Mouse (Mus musculus) monocyte, adult 5-6 weeks (primary cell): ENCODE measurements around the gene Tmpo. TPM values are rescaled to one million over a fixed set of nuclear protein-coding genes. Genes with fewer than 3 reads are reported as not detected.

Experiments
- ATAC-seq: fragments of 153-309, 156-312 bp; replicated peaks from 2 replicates; pipeline ENCODE4 v1.8.0; 2017; ENCODE audit warnings: mild to moderate bottlenecking; ENCODE audit not compliant: low TSS enrichment, insufficient number of reproducible peaks, severe bottlenecking, poor library complexity, low FRiP score
- total RNA-seq: library from RNA; stranded (forward); fragments of 200-1000, 200-491, 200-594 nt; gene quantifications from 3 replicates; pipeline ENCODE4 v1.2.3, GENCODE M21; 2017

Gene Tmpo
- 237 to 305 TPM (median 300 TPM) in 3 replicates for total RNA-seq

DNA sequence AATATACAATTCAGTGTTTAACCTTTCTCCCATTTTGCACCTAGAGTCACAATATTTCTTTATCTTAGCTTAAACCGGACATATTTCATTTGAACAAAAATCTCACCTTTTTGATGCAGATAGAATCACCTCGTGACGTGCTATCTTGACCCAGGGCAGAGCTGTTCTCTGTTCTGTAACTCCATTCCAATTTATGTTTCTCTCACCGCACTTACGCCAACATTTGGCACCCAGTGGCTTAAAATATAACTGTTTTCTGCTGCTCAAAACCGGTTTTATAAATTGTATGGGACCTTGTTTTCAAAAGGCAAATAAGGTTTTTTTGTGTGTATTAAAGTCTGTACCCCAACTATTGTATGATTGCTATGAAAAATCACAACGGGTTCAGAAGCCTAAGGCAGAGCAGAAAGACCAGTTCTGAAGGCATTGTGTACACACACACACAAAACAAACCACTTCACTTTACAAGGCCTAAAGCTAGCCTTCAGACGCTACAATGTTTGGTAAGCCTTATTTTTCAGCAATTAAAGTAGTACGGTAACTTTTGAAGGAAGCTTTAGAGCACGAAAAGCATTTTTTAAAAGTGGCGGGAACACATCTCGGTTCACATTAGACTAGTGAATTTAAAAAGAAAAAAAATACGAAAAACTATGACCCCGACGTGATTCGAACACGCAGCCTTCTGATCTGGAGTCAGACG is at the start of gene Tmpo:
TSS of gene Tmpo (minus strand) at position 555 of the 700 bp plus-strand sequence.
- ATAC-seq, result no peak

DNA sequence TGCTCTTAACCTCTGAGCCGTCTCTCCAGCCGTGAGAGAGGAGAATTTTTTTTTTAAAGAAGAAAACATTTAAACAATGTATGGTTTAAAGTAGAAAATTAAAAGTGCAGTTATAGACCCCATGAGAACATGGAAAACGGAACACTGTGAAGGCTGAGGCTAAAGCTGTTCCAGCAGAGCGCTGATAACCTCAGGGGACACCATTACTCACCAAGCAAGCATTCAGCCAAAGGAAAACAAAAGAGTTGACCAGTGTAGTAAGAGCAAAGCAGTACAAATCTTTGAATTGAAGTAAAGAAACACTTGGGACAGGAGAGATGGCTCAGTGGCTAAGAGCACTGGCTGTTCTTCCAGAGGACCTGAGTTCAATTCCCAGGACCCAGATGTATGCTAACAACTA is 49.3 kb upstream of the Tmpo start:
- ATAC-seq, result no peak

DNA sequence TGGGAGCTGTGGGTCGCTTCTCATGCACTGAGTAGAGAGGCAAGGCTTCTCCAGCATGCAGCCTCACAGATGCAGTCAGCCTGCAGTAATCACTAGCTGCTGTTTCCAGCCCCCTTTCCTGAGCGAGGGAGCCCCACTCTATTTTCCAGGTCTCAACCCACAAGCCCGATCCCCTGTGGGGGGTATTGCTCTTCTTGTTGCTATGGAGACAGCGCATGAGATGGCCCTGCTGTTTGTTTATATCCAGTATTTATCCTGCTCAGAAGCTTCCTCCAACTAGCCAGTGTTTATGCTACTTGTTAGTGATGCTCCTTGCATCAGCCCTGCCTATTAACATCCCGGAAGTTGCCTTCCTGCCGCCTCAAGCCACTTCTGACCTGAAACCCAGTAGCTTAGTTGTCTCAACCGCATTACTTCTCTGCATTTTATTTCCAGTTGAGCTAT is 48.4 kb upstream of the Tmpo start:
- 0 out of 2 replicates have a peak, but pooled peaks have one; percentile 15 for ATAC-seq

DNA sequence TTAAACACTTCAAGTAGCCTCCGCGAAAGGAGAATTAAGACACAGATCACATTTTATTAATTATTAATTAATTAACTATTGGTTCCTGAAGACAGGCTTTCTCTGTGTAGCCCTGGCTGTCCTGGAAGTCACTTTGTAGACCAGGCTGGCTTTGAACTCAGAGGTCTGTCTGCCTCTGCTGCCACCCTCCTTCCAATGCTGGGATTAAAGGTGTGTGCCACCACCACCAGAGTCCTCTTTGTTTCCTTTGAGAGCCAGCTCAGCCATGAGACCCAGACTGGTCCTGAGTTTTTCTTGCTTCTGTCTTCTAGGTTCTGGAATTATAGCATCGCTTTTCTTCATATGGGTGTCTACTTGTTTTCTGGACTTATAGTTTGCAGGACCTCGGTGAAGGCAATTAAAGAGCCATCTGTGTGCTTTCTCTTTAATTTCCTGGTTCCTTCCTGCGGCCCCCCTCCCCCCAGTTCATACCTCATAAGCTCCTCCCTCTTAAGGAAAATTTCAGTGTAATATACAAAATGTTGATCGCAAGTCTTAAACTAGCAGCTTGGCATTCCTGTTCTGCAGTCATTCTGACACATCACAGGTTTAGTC is 47.9 kb upstream of the Tmpo start:
- no peak for ATAC-seq

DNA sequence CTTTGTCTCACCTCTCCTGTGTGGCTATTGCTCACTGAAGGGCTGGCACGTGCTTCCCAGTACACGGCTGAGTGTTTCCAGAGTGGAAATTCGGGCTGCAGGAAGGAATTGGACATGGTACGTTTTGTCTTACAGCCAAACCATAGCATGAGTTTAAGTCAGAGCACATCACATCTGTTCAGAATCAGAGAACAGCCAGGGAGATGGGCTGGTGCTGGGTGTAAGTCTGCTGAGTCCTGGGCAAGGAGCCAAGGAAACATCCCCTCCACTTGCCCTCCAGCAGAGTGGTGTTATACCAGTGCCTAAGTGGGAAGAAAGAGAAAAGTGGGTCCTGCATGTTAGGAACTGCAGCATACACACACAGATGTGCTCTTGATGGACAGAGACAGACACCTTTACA is 45.9 kb upstream of the Tmpo start:
- no peak for ATAC-seq

DNA sequence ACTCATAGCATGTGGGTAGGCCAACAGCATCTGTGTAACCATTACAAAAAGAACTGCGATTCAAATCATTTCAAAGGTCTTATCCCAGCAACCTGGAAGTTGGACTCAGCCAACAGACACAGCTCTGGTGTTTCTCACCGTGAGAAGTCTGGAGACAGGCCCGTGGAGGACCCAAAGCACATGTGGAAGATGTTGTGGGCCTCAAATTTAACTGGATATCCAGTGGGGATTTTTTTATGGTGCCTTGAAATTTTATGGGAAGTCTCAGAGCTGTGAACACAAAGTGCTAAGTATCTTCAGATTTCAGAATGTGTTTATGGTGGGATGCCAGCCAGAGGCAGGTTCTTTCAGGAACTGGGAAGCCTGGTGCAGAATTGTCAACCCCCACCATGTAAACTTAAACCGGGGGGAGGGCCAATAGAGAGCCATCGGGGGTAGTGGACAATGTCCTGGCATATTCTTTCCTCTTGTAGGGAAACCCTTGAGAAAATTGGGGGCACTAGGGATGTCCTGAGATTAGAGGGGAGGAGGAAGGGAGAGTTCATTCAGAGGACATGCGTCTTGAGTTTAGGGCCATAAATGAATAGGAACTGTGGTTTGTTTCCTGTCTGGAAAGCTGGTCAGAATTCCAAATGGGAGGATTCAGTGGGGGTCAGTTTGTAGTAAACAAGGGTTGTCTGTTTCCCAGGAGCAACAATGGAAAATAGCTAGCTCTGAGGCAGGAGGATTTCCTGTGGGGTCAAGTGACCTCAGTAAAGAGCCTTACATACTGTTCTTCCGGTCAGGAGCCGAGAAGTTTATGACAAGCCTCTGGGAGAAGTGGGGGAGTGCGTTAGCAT is 41.5 kb upstream of the Tmpo start:
- ATAC-seq, result no peak

DNA sequence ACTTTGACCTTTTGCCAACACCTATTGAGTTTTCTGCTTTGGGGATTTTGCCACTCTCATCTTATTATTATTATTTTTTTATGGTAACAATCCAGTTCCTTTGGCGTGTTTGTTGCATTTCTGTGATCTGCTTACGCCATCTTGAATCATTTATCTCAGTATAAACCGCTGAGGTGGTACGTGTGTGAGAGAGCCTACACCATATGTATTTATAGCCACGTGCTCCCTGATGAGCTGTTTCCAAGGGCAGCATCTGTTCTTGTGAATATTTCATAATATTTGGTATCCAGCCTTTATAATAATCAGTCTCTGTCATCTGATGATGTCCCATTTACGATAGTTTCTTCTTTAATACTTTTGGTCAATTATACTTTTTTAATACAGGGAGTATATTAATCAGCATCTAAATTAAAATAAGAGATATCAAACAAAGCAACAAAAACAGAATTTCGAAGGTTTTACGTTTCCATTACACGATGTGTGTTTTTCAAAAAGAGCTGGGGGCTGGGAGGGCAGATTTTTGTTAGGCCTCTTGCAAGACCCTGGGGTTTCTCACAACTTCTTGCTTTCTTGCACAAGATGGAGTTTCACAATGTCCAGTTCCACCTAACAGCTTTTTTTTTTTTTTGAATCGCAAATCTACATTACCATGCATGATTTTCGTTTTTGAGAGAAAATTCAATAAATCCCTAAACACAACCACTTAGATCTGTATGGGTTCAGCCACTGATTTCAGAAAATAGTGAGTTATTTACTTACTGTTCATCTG is 28.0 kb upstream of the Tmpo start:
- ATAC-seq, result no peak

DNA sequence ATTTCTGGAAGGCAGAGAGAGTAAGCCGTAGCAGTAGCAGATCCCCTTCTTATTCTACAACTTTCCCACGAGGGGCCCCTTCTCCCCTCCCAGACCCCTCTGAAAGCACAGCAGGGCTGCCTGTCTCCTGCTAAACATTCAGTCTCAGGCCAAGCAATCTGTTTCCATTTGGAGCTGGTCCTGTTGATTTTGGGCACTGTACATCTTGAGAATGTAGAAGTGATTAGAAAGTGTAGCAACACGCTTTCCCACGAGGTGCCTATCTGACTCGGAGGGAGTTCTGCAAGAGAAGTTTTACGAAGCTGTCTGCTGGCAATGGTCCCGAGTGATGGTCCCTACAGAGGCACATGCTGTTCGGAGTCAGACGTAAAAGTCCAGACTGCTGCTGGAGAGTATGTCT is 27.3 kb upstream of the Tmpo start:
- ATAC-seq, result no peak

DNA sequence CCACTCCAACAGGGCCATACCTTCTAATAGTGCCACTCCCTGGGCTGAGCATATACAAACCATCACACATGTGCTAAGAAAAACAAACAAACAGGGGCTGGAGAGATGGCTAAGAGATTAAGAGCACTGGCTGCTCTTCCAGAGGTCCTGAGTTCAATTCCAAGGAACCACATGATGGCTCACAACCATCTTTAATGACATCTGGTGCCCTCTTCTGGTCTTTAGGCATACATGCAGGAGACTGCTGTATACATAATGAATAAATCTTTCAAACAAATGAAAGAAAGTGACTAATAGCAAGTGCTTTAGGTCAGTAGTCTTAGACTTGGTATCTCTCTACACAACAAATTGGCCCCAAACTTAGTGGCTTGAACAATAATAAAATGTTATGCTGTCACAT is 26.2 kb upstream of the Tmpo start:
- no peak for ATAC-seq

DNA sequence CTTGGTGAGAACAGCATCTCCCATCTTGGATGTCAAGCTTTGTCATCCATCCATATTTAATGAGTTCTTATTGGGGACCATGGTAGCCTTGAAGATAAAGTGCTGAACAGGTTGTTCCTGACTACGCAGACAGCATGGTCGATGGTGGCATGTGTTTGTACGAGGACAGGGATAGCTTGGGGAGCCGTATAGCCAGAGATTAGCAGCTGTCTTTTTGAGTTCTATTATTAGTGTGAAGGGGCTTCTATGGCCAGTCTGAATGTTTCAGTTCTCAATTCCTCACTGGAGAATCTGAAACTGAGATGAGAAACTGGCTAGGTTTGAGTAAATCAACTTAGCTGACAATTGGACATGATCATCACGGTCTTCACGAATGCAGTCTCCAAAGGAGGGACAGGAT is 24.5 kb upstream of the Tmpo start:
- ATAC-seq, result no peak

DNA sequence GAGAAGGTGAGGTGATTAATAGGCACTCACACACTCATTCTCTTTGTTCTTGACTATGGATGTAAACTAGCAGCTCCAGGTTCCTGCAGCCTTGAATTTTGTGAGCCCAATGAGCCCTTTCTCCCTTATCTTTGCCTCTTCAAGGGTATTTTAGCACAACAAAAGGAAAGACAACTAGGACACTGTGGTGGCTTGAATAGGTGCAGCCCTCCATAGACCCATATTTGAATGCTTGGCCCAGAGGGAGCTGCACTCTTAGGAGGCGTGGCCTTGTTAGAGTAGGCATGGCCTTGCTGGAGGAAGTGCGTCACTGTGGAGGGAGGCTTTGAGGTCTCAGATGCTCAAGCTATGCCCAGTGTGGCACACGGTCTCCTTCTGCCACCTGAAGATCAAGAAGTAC is 19.5 kb upstream of the Tmpo start:
- ATAC-seq, result no peak

DNA sequence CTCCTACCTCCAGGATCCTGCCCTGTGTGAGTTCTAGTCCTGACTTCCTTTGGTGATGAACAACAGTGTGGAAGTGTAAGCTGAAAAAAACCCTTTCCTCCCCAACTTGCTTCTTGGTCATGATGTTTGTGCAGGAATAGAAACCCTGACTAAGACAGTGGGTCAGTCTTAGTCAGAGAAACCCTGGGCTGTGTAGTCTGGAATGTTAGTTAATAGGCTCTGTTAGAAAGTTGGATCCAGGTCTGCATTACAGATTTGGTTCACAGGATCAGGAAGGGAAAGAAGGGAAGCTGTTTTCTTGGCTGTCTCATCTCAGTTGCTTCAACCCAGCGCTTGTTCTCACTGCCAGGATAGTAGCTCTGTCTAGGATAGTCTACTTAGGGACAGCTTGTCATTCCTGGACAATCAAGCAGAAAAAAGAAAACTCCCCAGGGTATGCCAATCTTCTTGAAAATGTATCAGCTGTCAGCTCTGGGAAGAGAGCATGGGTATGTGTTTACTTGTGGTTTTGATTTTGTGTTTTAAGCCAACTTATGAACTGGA is 18.2 kb upstream of the Tmpo start:
- ATAC-seq, result no peak

DNA sequence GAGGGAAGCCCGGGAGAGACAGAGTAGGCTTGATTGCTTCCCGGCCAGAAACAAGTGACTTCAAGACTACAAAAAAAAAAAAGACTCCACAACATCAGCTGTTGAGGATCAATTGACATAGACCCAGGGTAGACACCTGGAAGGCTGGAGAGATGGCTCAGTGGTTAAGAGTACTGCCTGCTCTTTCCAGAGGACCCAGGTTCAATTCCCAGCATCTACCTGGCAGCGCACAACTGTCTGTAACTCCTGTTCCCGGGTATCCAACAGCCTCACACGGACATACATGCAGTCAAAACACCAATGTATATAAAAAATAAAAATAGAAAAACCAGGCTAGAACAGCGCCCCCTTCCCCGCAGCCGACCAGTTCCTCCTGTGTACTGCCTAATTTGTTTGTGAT is 16.6 kb upstream of the Tmpo start:
- ATAC-seq, result no peak

DNA sequence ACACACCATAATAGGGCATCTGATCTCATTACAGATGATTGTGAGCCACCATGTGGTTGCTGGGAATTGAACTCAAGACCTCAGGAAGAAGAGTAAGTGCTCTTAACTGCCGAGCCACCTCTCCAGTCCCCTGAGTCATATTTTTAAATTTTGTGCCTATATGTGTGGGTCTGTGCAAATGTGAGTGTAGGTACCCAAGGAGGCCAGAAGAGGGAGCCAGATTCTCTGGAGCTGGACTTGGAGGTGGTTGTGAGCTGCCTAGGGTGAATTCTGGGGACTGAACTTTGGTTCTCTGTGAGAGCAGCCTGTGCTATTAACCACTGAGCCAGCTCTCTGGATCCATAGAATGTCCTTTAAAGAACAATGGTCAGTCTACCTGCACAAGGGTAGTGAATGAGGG is 15.7 kb upstream of the Tmpo start:
- ATAC-seq, result no peak

DNA sequence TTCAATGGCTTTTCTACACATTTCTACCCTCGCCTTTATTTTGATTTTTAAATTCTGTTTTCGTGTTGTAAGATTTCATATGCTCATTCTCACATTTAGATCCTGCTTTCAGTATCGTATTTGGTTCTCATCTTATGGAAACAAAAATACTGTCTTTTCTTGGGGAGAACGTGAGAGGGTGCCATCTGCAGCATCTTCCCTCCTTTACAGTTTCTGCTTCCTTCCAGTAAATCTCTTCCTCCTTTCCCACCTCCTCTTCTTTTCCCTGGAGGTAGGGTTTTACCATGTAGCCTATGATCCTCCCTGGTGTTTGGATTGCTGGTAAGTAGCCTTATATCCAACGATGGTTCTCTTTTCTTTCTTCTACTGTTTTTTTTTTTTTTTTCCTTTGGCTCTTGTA is 14.6 kb upstream of the Tmpo start:
- no peak for ATAC-seq

DNA sequence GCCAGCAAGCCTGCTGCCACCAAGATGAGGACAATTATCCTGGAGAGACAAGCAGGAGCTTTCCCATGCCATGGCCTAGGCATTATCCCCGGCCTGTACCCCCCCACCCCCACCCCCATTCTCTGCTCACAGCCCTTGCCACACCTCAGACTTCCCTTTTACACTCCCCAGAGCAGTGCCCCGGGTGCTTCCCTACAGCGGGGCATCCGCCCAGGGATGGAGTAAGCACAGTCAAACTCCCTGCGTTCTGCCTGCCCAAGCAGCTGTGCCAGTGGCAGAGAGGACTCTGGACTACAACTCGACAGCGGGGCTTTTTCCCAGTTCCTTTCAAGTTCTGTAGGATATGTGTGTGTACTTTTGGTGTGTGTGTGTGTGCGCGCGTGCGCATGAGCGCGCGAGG is 14.0 kb upstream of the Tmpo start:
- peak; percentile 94 for ATAC-seq

DNA sequence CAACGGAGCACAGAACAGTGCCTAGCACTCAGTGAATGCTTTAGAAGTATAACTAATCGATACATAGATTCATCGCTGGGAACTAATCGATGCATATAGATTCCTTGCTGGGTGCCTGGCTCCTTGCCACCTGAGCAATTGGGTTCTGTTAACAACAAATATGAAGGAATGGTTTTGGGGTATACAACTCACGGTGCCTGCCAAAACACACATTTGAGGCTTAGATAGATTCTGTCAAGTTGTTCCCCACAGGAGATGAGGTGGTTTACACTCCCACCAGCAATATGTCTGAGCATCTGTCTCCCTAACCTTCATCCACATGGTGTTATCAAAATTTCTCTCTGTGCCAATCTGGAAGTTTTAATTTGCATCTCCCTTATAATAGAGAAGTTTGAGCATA is 10.7 kb upstream of the Tmpo start:
- ATAC-seq, result no peak

DNA sequence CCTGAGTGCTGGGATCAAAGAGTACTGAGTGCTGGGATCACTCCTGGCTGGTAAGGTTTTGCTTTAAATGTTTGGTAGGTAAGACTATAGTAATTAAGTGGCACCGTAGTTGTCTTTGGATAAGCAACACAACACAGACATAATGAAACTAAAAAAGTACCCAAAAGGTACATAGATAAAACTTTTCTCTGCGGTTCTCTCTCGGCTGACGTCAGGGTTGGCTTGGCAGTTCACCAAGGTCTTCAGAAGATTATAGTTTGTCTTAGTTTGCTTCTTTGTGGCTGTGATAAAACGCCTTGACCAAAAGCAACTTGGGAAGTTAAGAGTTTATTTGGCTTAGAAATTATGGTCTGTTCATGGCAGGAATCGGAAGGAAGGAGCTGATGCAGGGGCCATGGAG is 8.4 kb upstream of the Tmpo start:
- ATAC-seq, result no peak
